8 mouse cellular contexts compared by ENCODE assay signal in the genomic region with DNA sequence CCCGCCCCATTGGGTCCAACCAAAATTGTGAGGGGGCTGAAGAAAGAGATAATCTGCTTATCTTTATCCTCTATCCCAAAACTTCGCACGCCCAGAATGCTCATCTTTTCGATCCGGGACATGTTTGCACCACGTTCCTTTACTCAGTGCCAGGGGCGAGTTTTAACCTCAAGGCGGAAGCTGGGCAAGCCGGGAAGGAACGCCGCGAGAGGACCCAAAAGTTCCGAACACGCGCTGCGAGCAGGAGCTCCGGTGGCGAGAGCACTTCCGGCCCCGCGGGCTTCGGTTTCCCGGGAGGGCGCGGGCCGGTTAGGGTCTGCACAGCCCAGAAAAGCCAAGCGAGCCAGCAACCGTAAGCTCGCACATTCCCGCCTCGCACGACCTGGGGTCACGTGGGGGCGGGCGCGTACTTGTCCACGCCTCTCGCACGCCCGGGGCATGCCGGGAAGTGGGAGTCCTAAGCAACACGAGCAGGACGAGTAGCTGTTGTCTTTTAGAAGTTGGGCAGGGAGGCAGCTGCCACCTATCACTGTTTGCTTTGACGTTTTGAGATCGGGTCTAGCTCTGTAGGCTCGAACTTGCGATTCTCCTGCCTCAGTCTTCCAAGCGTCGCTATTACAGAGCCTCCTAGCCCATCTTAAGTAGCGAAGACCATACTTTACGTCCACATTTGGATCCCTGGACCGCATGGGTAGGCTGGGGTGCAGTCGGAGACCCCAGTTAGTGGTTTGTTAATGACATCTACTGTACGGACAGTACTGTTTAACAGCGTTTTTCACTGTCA. TPM values are rescaled to one million over a fixed set of nuclear protein-coding genes. Genes with fewer than 3 reads are reported as not detected.
DNase-seq lines count a peak whose midpoint lies in the region; ATAC-seq lines count a peak whose summit lies in the region.

Rad50 (minus strand) TSS at position 386 of the 784 bp plus-strand sequence.

- no peaks in the 10 kb centered on the region for H3K27me3 ChIP-seq in heart, embryonic 14.5 days (ENCODE audit: control insufficient read depth, insufficient read depth, low read length)
- no peaks in the 10 kb centered on the region for H3K27me3 ChIP-seq in liver, embryonic 13.5 days
- no peaks in the 10 kb centered on the region for H3K27me3 ChIP-seq in stomach, embryonic 16.5 days (ENCODE audit: control insufficient read depth, insufficient read depth, low read length)

- ATAC-seq in CD4-positive, CD25-positive, alpha-beta regulatory T cell, adult 4 months, result peak; percentile 96
- peak; percentile 96 for ATAC-seq in heart, embryonic 14.5 days (ENCODE audit: insufficient number of reproducible peaks, insufficient read depth, low FRiP score, low read depth)
- peak; percentile 93 for ATAC-seq in liver, embryonic 13.5 days (ENCODE audit: low read depth)
- ATAC-seq in stomach, embryonic 16.5 days (ENCODE audit: insufficient read depth, low FRiP score), result peak; percentile 96

- peaks cover 9% of the 10 kb centered on the region for H3K36me3 ChIP-seq in heart, embryonic 14.5 days (ENCODE audit: control insufficient read depth, insufficient read depth, low read length)
- peaks cover 16% of the 10 kb centered on the region for H3K36me3 ChIP-seq in liver, embryonic 13.5 days
- H3K36me3 ChIP-seq in stomach, embryonic 16.5 days (ENCODE audit: control insufficient read depth, insufficient read depth, low read length), result no peaks in the 10 kb centered on the region

- peak; percentile 80 for DNase-seq in c-Kit-negative CD71-positive TER-119-positive erythroid progenitor cells, embryonic 14.5 days (ENCODE audit: low read depth, low spot score)
- peak; percentile 66 for DNase-seq in fibroblast of lung, adult 2 months (ENCODE audit: low read depth)
- DNase-seq in kidney, postnatal 14 days, result peak; percentile 94
- peak; percentile 91 for DNase-seq in liver, embryonic 13.5 days
- DNase-seq in neural tube, embryonic 10.5 days (ENCODE audit: extremely low spot score, low spot score), result peak; percentile 89

- H3K27ac ChIP-seq in heart, embryonic 14.5 days (replicated peaks in 1 of 2; ENCODE audit: control insufficient read depth in 1 of 2, insufficient read depth in 1 of 2, low read depth in 2 of 2, low read length in 2 of 2), result peak within 1 kb of the TSS; percentile 51 to 82
- H3K27ac ChIP-seq in liver, embryonic 13.5 days, result peak within 1 kb of the TSS; percentile 89
- H3K27ac ChIP-seq in stomach, embryonic 16.5 days (ENCODE audit: low read length), result peak within 1 kb of the TSS; percentile 60

- H3K4me3 ChIP-seq in heart, embryonic 14.5 days (ENCODE audit: control insufficient read depth in 1 of 2, insufficient read depth in 1 of 2, low read depth in 1 of 2, low read length in 2 of 2), result peak within 1 kb of the TSS; percentile 72 to 75
- H3K4me3 ChIP-seq in liver, embryonic 13.5 days (replicated peaks), result peak within 1 kb of the TSS; percentile 87
- peak within 1 kb of the TSS; percentile 71 for H3K4me3 ChIP-seq in stomach, embryonic 16.5 days (replicated peaks; ENCODE audit: low read length)

- H3K9me3 ChIP-seq in heart, embryonic 14.5 days (ENCODE audit: control insufficient read depth, low read length), result no peaks in the 10 kb centered on the region
- no peaks in the 10 kb centered on the region for H3K9me3 ChIP-seq in liver, embryonic 13.5 days (replicated peaks)
- H3K9me3 ChIP-seq in stomach, embryonic 16.5 days (replicated peaks; ENCODE audit: control insufficient read depth, low read length), result no peaks in the 10 kb centered on the region

- whole genome bisulfite sequencing in heart, embryonic 14.5 days, result 4% methylated on average over 55 of the region's 55 CpGs
- WGBS in liver, embryonic 13.5 days (ENCODE audit: insufficient replicate concordance), result 2% methylated on average over 55 of the region's 55 CpGs
- WGBS in stomach, embryonic 16.5 days, result 4% methylated on average over 55 of the region's 55 CpGs

- H3K9ac ChIP-seq in heart, embryonic 14.5 days (ENCODE audit: low read length), result peak within 1 kb of the TSS; percentile 79
- peak within 1 kb of the TSS; percentile 81 for H3K9ac ChIP-seq in liver, embryonic 13.5 days
- peak within 1 kb of the TSS; percentile 84 for H3K9ac ChIP-seq in stomach, embryonic 16.5 days (ENCODE audit: low read length)

- peaks cover 0 to 3% of the 10 kb centered on the region in 2 experiments; a peak in 1 of 4 replicates for H3K4me1 ChIP-seq in heart, embryonic 14.5 days (ENCODE audit: control insufficient read depth in 2 of 2, insufficient read depth in 2 of 2, low read length in 2 of 2)
- H3K4me1 ChIP-seq in liver, embryonic 13.5 days (replicated peaks), result peaks cover 33% of the 10 kb centered on the region
- H3K4me1 ChIP-seq in stomach, embryonic 16.5 days (ENCODE audit: control insufficient read depth, insufficient read depth, low read length), result peaks cover 2% of the 10 kb centered on the region; the same call in 1 of the 2 replicates

- peak within 1 kb of the TSS; percentile 81 for H3K4me2 ChIP-seq in heart, embryonic 14.5 days (ENCODE audit: low read length)
- H3K4me2 ChIP-seq in liver, embryonic 13.5 days, result peak within 1 kb of the TSS; percentile 95
- peak within 1 kb of the TSS; percentile 75 for H3K4me2 ChIP-seq in stomach, embryonic 16.5 days (ENCODE audit: low read depth, low read length)

RNA-seq across cellular contexts. Expression of gene Rad50, which starts in this region (rescaled TPM):
- 10 to 100 TPM; 47.8 to 50.7 TPM for polyA plus RNA-seq in CD4-positive, CD25-positive, alpha-beta regulatory T cell, adult 4 months (2017; shearing (Covaris generic))
- polyA plus RNA-seq in heart, embryonic 14.5 days (2014; fragmentation: Nextera tagmentation; extraction: Ambion mirVana), result 18.2 and 19.7 TPM in 2 replicates
- polyA plus RNA-seq in liver, embryonic 13.5 days (2015; fragmentation: Nextera tagmentation; extraction: Ambion mirVana), result 19.5 and 24.1 TPM in 2 replicates
- 25.2 and 27.8 TPM in 2 replicates for polyA plus RNA-seq in stomach, embryonic 16.5 days (2015; fragmentation: Nextera tagmentation; extraction: Ambion mirVana)

Comparison
In these comparisons a context has a peak if more than half of its experiments do, and no peak if none do; other contexts are left out.
1. Peak in every context shown above with its lines: DNase-seq, ATAC-seq, H3K4me3 ChIP-seq and H3K27ac ChIP-seq.